8 mouse cellular contexts compared by ENCODE assay signal in the genomic region with DNA sequence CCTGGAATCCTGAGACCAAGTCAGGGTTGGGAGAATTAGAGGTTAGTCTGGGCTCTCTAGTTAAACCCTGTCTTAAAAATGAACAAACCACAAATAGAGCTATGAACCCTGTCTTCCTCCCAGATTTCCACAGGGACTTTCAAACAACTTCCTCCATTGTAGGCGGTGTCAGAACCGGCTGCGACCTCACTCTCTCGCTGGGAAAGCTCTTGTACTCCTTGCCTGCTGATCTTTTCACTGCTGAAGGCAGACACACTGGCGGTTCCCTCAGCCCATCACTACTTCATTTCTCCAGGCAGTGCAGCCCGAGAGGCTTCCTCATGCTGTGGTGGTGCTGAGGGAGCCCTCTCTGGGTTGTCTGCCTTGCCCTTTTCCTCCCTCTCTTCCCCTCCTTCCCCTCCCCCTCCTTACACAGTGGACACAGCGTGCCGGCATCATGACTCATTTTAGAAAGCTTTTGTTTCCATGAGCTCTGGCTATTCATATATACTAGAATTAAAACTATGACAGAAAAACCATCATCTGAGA. TPM values are rescaled to one million over a fixed set of nuclear protein-coding genes. Genes with fewer than 3 reads are reported as not detected.
DNase-seq lines count a peak whose midpoint lies in the region; ATAC-seq lines count a peak whose summit lies in the region.

No protein-coding gene starts in this region.

- peak; percentile 52; the same call in 1 of the 2 replicates for ATAC-seq in heart, embryonic 14.5 days (ENCODE audit: insufficient number of reproducible peaks, insufficient read depth, low FRiP score, low read depth)
- peak; percentile 44; the same call in 1 of the 2 replicates for ATAC-seq in kidney, embryonic 16.5 days (ENCODE audit: low FRiP score, low TSS enrichment)

- H3K4me1 ChIP-seq in heart, embryonic 14.5 days (ENCODE audit: control insufficient read depth in 2 of 2, insufficient read depth in 2 of 2, low read length in 2 of 2), result peaks cover 7 to 10% of the 10 kb centered on the region in 2 experiments; a peak in 3 of 4 replicates
- peaks cover 25% of the 10 kb centered on the region for H3K4me1 ChIP-seq in kidney, embryonic 16.5 days (ENCODE audit: insufficient read depth, low read length)

- H3K4me2 ChIP-seq in heart, embryonic 14.5 days (ENCODE audit: low read length), result peak overlapping the region; percentile 81
- peak overlapping the region; percentile 59 for H3K4me2 ChIP-seq in kidney, embryonic 16.5 days (replicated peaks; ENCODE audit: low read depth, low read length)

- H3K9ac ChIP-seq in heart, embryonic 14.5 days (ENCODE audit: low read length), result peak overlapping the region; percentile 60
- H3K9ac ChIP-seq in kidney, embryonic 16.5 days (replicated peaks; ENCODE audit: low read length), result peak overlapping the region; percentile 29; the same call in 1 of the 2 replicates

- peak; percentile 4 for DNase-seq in right cerebral cortex, adult 2 months (ENCODE audit: low spot score in 2 of 2)
- DNase-seq in right cerebral cortex, postnatal 36 days (ENCODE audit: low spot score in 2 of 2), result no peak
- peak; percentile 52 for DNase-seq in embryo, embryonic 9.5 days (ENCODE audit: extremely low spot score)
- peak; percentile 51 for DNase-seq in lung, postnatal 25 days (ENCODE audit: low spot score)
- peak; percentile 39 to 55 for DNase-seq in spleen, postnatal 36 days (ENCODE audit: low spot score in 2 of 2)
- DNase-seq in cerebellum, adult 9-11 months, result no peak

- H3K36me3 ChIP-seq in heart, embryonic 14.5 days (ENCODE audit: control insufficient read depth, insufficient read depth, low read length), result no peaks in the 10 kb centered on the region
- no peaks in the 10 kb centered on the region for H3K36me3 ChIP-seq in kidney, embryonic 16.5 days (ENCODE audit: insufficient read depth, low read length)

- peak overlapping the region; percentile 33 to 57; a peak in 2 of 4 replicates for H3K27ac ChIP-seq in heart, embryonic 14.5 days (replicated peaks in 1 of 2; ENCODE audit: control insufficient read depth in 1 of 2, insufficient read depth in 1 of 2, low read depth in 2 of 2, low read length in 2 of 2)
- H3K27ac ChIP-seq in kidney, embryonic 16.5 days (ENCODE audit: low read length), result peak overlapping the region; percentile 86

- WGBS in heart, embryonic 14.5 days, result 3% methylated on average over 8 of the region's 8 CpGs
- 6% methylated on average over 8 of the region's 8 CpGs for WGBS in kidney, embryonic 16.5 days

- peak overlapping the region; percentile 37 to 41 for H3K4me3 ChIP-seq in heart, embryonic 14.5 days (ENCODE audit: control insufficient read depth in 1 of 2, insufficient read depth in 1 of 2, low read depth in 1 of 2, low read length in 2 of 2)
- peak overlapping the region; percentile 38 for H3K4me3 ChIP-seq in kidney, embryonic 16.5 days (ENCODE audit: low read length)

- no peaks in the 10 kb centered on the region; the same call in 1 of the 2 replicates for H3K27me3 ChIP-seq in heart, embryonic 14.5 days (ENCODE audit: control insufficient read depth, insufficient read depth, low read length)
- no peaks in the 10 kb centered on the region for H3K27me3 ChIP-seq in kidney, embryonic 16.5 days (ENCODE audit: insufficient read depth, low read length)

- H3K9me3 ChIP-seq in heart, embryonic 14.5 days (ENCODE audit: control insufficient read depth, low read length), result no peaks in the 10 kb centered on the region
- no peaks in the 10 kb centered on the region for H3K9me3 ChIP-seq in kidney, embryonic 16.5 days (ENCODE audit: low read length)

RNA-seq across cellular contexts. Expression of a gene that starts 32.8 kb away (rescaled TPM):
- 0.27 and 0.35 TPM in 2 replicates for polyA plus RNA-seq in heart, embryonic 14.5 days (2014; fragmentation: Nextera tagmentation; extraction: Ambion mirVana)
- polyA plus RNA-seq in kidney, embryonic 16.5 days (2015; fragmentation: Nextera tagmentation; extraction: Ambion mirVana), result 6.2 and 7.2 TPM in 2 replicates

RNA-seq across cellular contexts. Expression of a gene that starts 35.9 kb away (rescaled TPM):
- polyA plus RNA-seq in heart, embryonic 14.5 days (2014; fragmentation: Nextera tagmentation; extraction: Ambion mirVana), result 0.35 TPM in 1 of 2 replicates, not detected in the other
- polyA plus RNA-seq in kidney, embryonic 16.5 days (2015; fragmentation: Nextera tagmentation; extraction: Ambion mirVana), result 0.59 and 1.5 TPM in 2 replicates

Comparison
In these comparisons a context has a peak if more than half of its experiments do, and no peak if none do; other contexts are left out.
1. DNase-seq: peak in right cerebral cortex, adult 2 months (2 of 2), embryo, embryonic 9.5 days (single experiment), lung, postnatal 25 days (single experiment) and spleen, postnatal 36 days (2 of 2); none in right cerebral cortex, postnatal 36 days (0 of 2) and cerebellum, adult 9-11 months (single experiment).